Mouse (Mus musculus) heart, postnatal 0 days (tissue): ENCODE results near the gene Bpifa1.

Experiments
- CTCF ChIP-seq: IDR thresholded peaks from 2 replicates; pipeline ENCODE4 v1.5.1; 2016; ENCODE audit warnings: antibody characterized with exemption, control low read depth, low read depth
- EP300 ChIP-seq: IDR thresholded peaks from 2 replicates; pipeline ENCODE4 v1.6.1; 2016; ENCODE audit warnings: antibody characterized with exemption, low read depth

DNA sequence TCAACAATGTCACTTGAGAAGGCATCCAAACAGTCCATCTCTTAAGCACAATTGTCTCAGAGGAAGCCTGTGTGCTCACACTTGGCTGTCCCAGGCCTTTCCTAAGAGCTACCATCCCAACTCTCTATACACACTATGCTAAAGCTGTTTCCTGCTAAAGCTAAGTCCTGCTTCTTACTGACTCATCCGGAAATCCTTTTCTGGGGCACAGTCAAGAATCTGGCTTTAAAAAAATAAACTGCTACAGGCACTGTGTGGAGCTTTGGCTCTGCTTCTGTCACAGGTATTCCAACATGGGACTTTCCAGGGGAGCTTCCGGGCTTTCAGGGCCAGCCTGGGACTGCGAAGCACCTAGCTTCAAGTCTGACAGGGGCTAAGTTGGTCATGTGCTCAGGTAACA, 43.1 kb downstream of the Bpifa1 start:
- TF ChIP-seq CTCF (no peak), EP300 (no peak)
